Mouse (Mus musculus): ENCODE measurements around the gene Gimap8.

DNA sequence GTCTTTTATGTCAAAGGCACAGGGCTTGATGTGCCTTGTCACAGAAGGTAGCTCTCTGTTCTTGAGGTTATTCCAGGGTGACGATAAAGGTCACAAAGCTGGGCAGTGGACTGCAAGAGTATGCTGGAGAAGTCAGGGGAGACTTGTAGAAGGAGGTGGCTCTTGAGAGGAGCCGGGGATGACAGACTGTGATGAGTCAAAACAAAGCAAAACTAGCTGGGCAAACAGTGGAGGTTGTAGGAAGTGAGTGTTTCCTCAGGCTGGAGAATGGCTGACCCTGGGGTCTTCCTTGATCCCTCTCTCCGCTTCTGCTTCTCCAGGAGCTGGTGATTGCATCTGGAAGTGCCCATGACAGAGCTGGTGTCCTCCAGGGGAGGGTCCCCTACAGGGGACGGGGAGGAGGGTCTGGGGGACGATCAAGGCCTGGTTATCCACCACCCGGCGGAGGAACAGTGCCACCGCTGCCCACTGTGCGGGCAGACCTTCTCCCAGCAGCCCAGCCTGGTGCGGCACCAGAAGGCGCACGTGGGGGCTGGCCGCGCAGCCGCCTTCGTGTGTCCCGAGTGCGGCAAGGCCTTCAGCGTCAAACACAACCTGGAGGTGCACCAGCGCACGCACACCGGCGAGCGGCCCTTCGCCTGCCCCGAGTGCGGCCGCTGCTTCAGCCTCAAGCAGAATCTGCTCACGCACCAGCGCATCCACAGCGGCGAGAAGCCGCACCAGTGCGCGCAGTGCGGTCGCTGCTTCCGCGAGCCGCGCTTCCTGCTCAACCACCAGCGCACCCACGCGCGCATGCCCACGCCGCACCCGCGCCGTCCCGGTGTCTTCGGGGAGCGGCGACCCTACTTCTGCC lies 18.0 kb upstream of the Gimap8 start:
- TF ChIP-seq GATA1 (IDR thresholded peaks at IDR 0.05; ENCODE audit: borderline replicate concordance, low read length) = no peak
- no peak for TF ChIP-seq FLI1 (IDR thresholded peaks at IDR 0.05; ENCODE audit: low read length)

Data from megakaryocyte, embryonic 14.5 days (primary cell).